Mouse (Mus musculus): ENCODE measurements at regions not wholly inside any gene's neighbourhood (a gene's known extent, or its start where the extent isn't known, plus 50 kb on each side); places are given as distances from the start of the nearest gene placed in this dataset.

GRCm38 (mm10) chr4:95185113-95185915, 133.3 kb upstream of the Jun start:
- DNase-seq, result no peak

GRCm38 (mm10) chr4:95185916-95186200, 133.8 kb upstream of the Jun start:
- DNase-seq, result no peak

- no peak for DNase-seq
Measured at GRCm38 (mm10) chr4:95188107-95188506, 136.1 kb upstream of the Jun start.

GRCm38 (mm10) chr4:95191654-95192406, 139.8 kb upstream of the Jun start:
- DNase-seq, result no peak

- no peak for DNase-seq
Measured at GRCm38 (mm10) chr4:95192562-95192961, 140.5 kb upstream of the Jun start.

GRCm38 (mm10) chr4:95193028-95193427, 141.0 kb upstream of the Jun start:
- DNase-seq, result no peak

GRCm38 (mm10) chr4:95193473-95193872, 141.5 kb upstream of the Jun start:
- DNase-seq, result no peak

- DNase-seq, result no peak
Measured at GRCm38 (mm10) chr4:95194621-95195455, 142.8 kb upstream of the Jun start.

GRCm38 (mm10) chr4:95196106-95196505, 144.1 kb upstream of the Jun start:
- no peak for DNase-seq

GRCm38 (mm10) chr4:95197077-95197711, 145.2 kb upstream of the Jun start:
- DNase-seq, result no peak

GRCm38 (mm10) chr4:95199394-95199793, 147.4 kb upstream of the Jun start:
- DNase-seq, result no peak

GRCm38 (mm10) chr4:95200130-95200529, 148.1 kb upstream of the Jun start:
- no peak for DNase-seq

- DNase-seq, result no peak
Measured at GRCm38 (mm10) chr4:95202478-95202877, 150.5 kb upstream of the Jun start.

GRCm38 (mm10) chr4:95203577-95203976, 151.6 kb upstream of the Jun start:
- DNase-seq, result no peak

- no peak for DNase-seq
Measured at GRCm38 (mm10) chr4:95205372-95205771, 153.3 kb upstream of the Jun start.

- DNase-seq, result no peak
Measured at GRCm38 (mm10) chr4:95207783-95208182, 155.8 kb upstream of the Jun start.

GRCm38 (mm10) chr4:95208827-95209226, 156.8 kb upstream of the Jun start:
- no peak for DNase-seq

- no peak for DNase-seq
Measured at GRCm38 (mm10) chr4:95209322-95210119, 157.5 kb upstream of the Jun start.

GRCm38 (mm10) chr4:95212561-95212960, 160.5 kb upstream of the Jun start:
- DNase-seq, result no peak

GRCm38 (mm10) chr4:95213026-95213425, 161.0 kb upstream of the Jun start:
- no peak for DNase-seq

GRCm38 (mm10) chr4:95214026-95214425, 162.0 kb upstream of the Jun start:
- no peak for DNase-seq

GRCm38 (mm10) chr4:95215187-95215586, 163.2 kb upstream of the Jun start:
- no peak for DNase-seq

All from cerebellum, postnatal 14 days (tissue).